ENCODE assay signal across 8 mouse cellular contexts in genomic region chr10:21188564-21189274, GRCm38 (mm10). TPM values are rescaled to one million over a fixed set of nuclear protein-coding genes. Genes with fewer than 3 reads are reported as not detected.
DNase-seq lines count a peak whose midpoint lies in the region; ATAC-seq and TF ChIP-seq lines count a peak whose summit lies in the region.

No protein-coding gene starts in this region.

- WGBS in forebrain, embryonic 12.5 days: 33% methylated on average over 11 of the region's 11 CpGs
- WGBS in hindbrain, embryonic 13.5 days: 33% methylated on average over 11 of the region's 11 CpGs
- WGBS in lung, postnatal 0 days: 19% methylated on average over 11 of the region's 11 CpGs

- H3K9me3 ChIP-seq in forebrain, embryonic 12.5 days: no peaks in the 10 kb centered on the region
- no peaks in the 10 kb centered on the region for H3K9me3 ChIP-seq in hindbrain, embryonic 13.5 days
- no peaks in the 10 kb centered on the region for H3K9me3 ChIP-seq in lung, postnatal 0 days (ENCODE audit: low read length)

- peak overlapping the region; percentile 25 for H3K4me3 ChIP-seq in forebrain, embryonic 12.5 days (replicated peaks)
- H3K4me3 ChIP-seq in hindbrain, embryonic 13.5 days: peak overlapping the region; percentile 12
- H3K4me3 ChIP-seq in lung, postnatal 0 days (ENCODE audit: low read depth, low read length): peak overlapping the region; percentile 33

- peak; percentile 83 for TF ChIP-seq CTCF in lung, postnatal 0 days (IDR thresholded peaks at IDR 0.05)

- no peaks in the 10 kb centered on the region for H3K36me3 ChIP-seq in forebrain, embryonic 12.5 days (replicated peaks)
- no peaks in the 10 kb centered on the region for H3K36me3 ChIP-seq in hindbrain, embryonic 13.5 days
- H3K36me3 ChIP-seq in lung, postnatal 0 days (ENCODE audit: insufficient read depth, low read length): no peaks in the 10 kb centered on the region

- peak; percentile 36 to 85 for DNase-seq in adrenal gland, adult (ENCODE audit: inconsistent age in 2 of 2, low spot score in 1 of 2)
- no peak for DNase-seq in adrenal gland, postnatal 4 days (ENCODE audit: low spot score in 2 of 2)
- peak; percentile 38 for DNase-seq in layer of hippocampus, adult 9-11 months
- peak; percentile 84 for DNase-seq in lung, postnatal 0 days (ENCODE audit: low spot score)
- peak; percentile 85 for DNase-seq in retina, postnatal 1 day

- TF ChIP-seq EP300 in lung, postnatal 0 days (IDR thresholded peaks at IDR 0.05): no peak

- no peak overlapping the region for H3K27ac ChIP-seq in forebrain, embryonic 12.5 days
- no peak overlapping the region for H3K27ac ChIP-seq in hindbrain, embryonic 13.5 days
- H3K27ac ChIP-seq in lung, postnatal 0 days (ENCODE audit: low read length): no peak overlapping the region

- H3K4me1 ChIP-seq in forebrain, embryonic 12.5 days: peaks cover 12% of the 10 kb centered on the region
- H3K4me1 ChIP-seq in hindbrain, embryonic 13.5 days (replicated peaks): 0 out of 2 replicates have a peak, but pooled peaks cover 3% of the 10 kb centered on the region
- no peaks in the 10 kb centered on the region for H3K4me1 ChIP-seq in lung, postnatal 0 days (ENCODE audit: insufficient read depth, low read depth, low read length)

- H3K27me3 ChIP-seq in forebrain, embryonic 12.5 days: peaks cover 25% of the 10 kb centered on the region
- 0 out of 2 replicates have a peak, but pooled peaks cover 5% of the 10 kb centered on the region for H3K27me3 ChIP-seq in hindbrain, embryonic 13.5 days
- no peaks in the 10 kb centered on the region for H3K27me3 ChIP-seq in lung, postnatal 0 days (replicated peaks; ENCODE audit: insufficient read depth, low read length)

- ATAC-seq in cerebellum, adult (ENCODE audit: insufficient number of reproducible peaks, low FRiP score, low TSS enrichment): peak; percentile 85
- 0 out of 2 replicates have a peak, but pooled peaks have one; percentile 46 for ATAC-seq in forebrain, embryonic 12.5 days (ENCODE audit: low FRiP score)
- 0 out of 2 replicates have a peak, but pooled peaks have one; percentile 63 for ATAC-seq in hindbrain, embryonic 13.5 days (ENCODE audit: low FRiP score)
- no peak; the same call in 1 of the 2 replicates for ATAC-seq in lung, postnatal 0 days

- H3K4me2 ChIP-seq in forebrain, embryonic 12.5 days: peak overlapping the region; percentile 50
- peak overlapping the region; percentile 43 for H3K4me2 ChIP-seq in hindbrain, embryonic 13.5 days
- H3K4me2 ChIP-seq in lung, postnatal 0 days (replicated peaks; ENCODE audit: low read depth, low read length): peak overlapping the region; percentile 47

- H3K9ac ChIP-seq in forebrain, embryonic 12.5 days: no peak overlapping the region
- no peak overlapping the region; the same call in 1 of the 2 replicates for H3K9ac ChIP-seq in hindbrain, embryonic 13.5 days
- H3K9ac ChIP-seq in lung, postnatal 0 days (replicated peaks; ENCODE audit: low read depth): no peak overlapping the region

RNA-seq across cellular contexts. Expression of gene Myb, which starts 27.9 kb away (rescaled TPM):
- 1 to 10 TPM; 2.1 to 2.2 TPM for total RNA-seq in adrenal gland, postnatal 4 days (2021)
- 8.1 and 8.3 TPM in 2 replicates for polyA plus RNA-seq in forebrain, embryonic 12.5 days (2016; fragmentation: Nextera tagmentation; extraction: Ambion mirVana)
- polyA plus RNA-seq in hindbrain, embryonic 13.5 days (2015; fragmentation: Nextera tagmentation; extraction: Ambion mirVana): 2.3 and 2.5 TPM in 2 replicates
- 5.2 and 5.5 TPM in 2 replicates for polyA plus RNA-seq in lung, postnatal 0 days (2015; fragmentation: Nextera tagmentation; extraction: Ambion mirVana)

Comparison
In these comparisons a context has a peak if more than half of its experiments do, and no peak if none do; other contexts are left out.
1. DNase-seq: peak in adrenal gland, adult (2 of 2), layer of hippocampus, adult 9-11 months (single experiment), lung, postnatal 0 days (single experiment) and retina, postnatal 1 day (single experiment); none in adrenal gland, postnatal 4 days (0 of 2).
2. Peak in every context shown above with its lines, with median percentiles within 50 percentile points of each other: H3K4me2 ChIP-seq and H3K4me3 ChIP-seq.